Mouse (Mus musculus): ENCODE measurements at regions not wholly inside any gene's neighbourhood (a gene's known extent, or its start where the extent isn't known, plus 50 kb on each side); places are given as distances from the start of the nearest gene placed in this dataset.

- Histone ChIP-seq H3K4me1 (ENCODE audit: control insufficient read depth in 1 of 2, insufficient read depth in 2 of 2) (no peaks in the 10 kb centered on the region), H3K27ac (ENCODE audit: insufficient read depth, low read depth) (no peak overlapping the region), H3K27me3 (replicated peaks) (no peaks in the 10 kb centered on the region), H3K79me2 (replicated peaks; ENCODE audit: control insufficient read depth, extremely low read depth, insufficient read depth, poor library complexity, severe bottlenecking) (no peaks in the 10 kb centered on the region), H3K36me3 (replicated peaks in 1 of 2; ENCODE audit: control insufficient read depth in 1 of 2, insufficient read depth in 1 of 2, low read length in 1 of 2) (no peaks in the 10 kb centered on the region), H3K9ac (ENCODE audit: insufficient read depth, low read depth) (no peak overlapping the region), H3K9me3 (replicated peaks; ENCODE audit: low read length) (no peaks in the 10 kb centered on the region), H3K4me2 (ENCODE audit: insufficient read depth, low read depth, poor library complexity, severe bottlenecking) (no peak overlapping the region), H3K4me3 (replicated peaks in 1 of 3; ENCODE audit: low read depth in 2 of 3, low read length in 2 of 3, poor library complexity in 1 of 3) (no peak overlapping the region)
- TF ChIP-seq RAD21 (IDR thresholded peaks at IDR 0.05; ENCODE audit: low read depth, low read length) (no peak), CHD1 (IDR thresholded peaks at IDR 0.05; ENCODE audit: low read depth, low read length) (no peak), ZKSCAN1 (IDR thresholded peaks at IDR 0.05; ENCODE audit: borderline replicate concordance, low read depth, low read length) (no peak), KAT2A (IDR thresholded peaks at IDR 0.05; ENCODE audit: insufficient replicate concordance, low read length) (no peak), JUND (conservative IDR thresholded peaks at IDR 0.05; ENCODE audit: low read depth, low read length) (no peak), SIN3A (IDR thresholded peaks at IDR 0.05; ENCODE audit: low read length) (no peak), RCOR1 (conservative IDR thresholded peaks at IDR 0.05; ENCODE audit: low read depth, low read length) (no peak), MAX (IDR thresholded peaks at IDR 0.05; ENCODE audit: low read length) (no peak), MEF2A (IDR thresholded peaks at IDR 0.05; ENCODE audit: borderline replicate concordance, low read depth, low read length) (no peak), ZNF384 (IDR thresholded peaks at IDR 0.05; ENCODE audit: low read depth, low read length) (no peak), NRF1 (IDR thresholded peaks at IDR 0.05; ENCODE audit: low read depth, low read length) (no peak), SMC3 (IDR thresholded peaks at IDR 0.05; ENCODE audit: low read depth, low read length) (no peak), TBP (conservative IDR thresholded peaks at IDR 0.05; ENCODE audit: low read depth, low read length) (no peak), ETS1 (conservative IDR thresholded peaks at IDR 0.05; ENCODE audit: low read depth, low read length) (no peak), PAX5 (IDR thresholded peaks at IDR 0.05; ENCODE audit: low read length) (no peak), NELFE (IDR thresholded peaks at IDR 0.05; ENCODE audit: low read depth, low read length) (no peak), ZMIZ1 (IDR thresholded peaks at IDR 0.05; ENCODE audit: low read depth, low read length) (no peak), POLR2AphosphoS2 (IDR thresholded peaks at IDR 0.05; ENCODE audit: low read depth, low read length) (no peak), EP300 (IDR thresholded peaks at IDR 0.05; ENCODE audit: low read length) (no peak), CTCF (conservative IDR thresholded peaks at IDR 0.05 in 1 of 2, IDR thresholded peaks at IDR 0.05 in 1 of 2; ENCODE audit: low read depth in 2 of 2, low read length in 2 of 2) (no peak)
- in situ Hi-C loops (cut with MboI; ENCODE audit: low pct_ligation_motif_present, low pct_unique_long_range_greater_than_20kb, low sequenced_read_pairs), result no loop called here
- dilution Hi-C loops (cut with MboI; ENCODE audit: extremely low pct_ligation_motif_present, extremely low pct_unique_long_range_greater_than_20kb, low sequenced_read_pairs), result no loop called here
- DNase-seq (ENCODE audit: extremely low read depth), result no peak
Measured at GRCm38 (mm10) chr1:50847156-50847555, 53.3 kb upstream of the Tmeff2 start.

Data from CH12.LX (cell line).